Mouse (Mus musculus): Measurements from ENCODE around the gene Nrp2.

DNA sequence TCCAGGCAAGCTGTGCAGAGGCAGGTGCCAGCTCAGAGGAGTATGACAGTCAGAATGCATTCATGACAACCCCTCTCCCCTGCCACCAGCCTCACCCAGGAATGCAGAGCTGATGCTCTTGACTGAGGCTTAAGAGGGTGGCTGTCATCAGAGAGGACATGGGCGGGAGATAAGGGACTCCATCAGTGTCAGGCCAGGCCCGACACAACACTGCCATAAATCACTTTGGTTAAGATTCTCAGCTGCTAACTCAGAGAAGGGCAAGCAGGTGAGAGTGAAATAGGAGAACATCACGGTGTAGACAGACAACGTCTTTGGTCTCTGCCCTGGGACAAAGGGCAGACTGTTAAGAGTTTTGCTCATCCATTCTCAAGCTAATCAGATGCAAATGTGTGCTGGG is 125.1 kb downstream of the Nrp2 start:
- no peak for TF ChIP-seq POLR2A (IDR thresholded peaks at IDR 0.05; ENCODE audit: insufficient read depth, low read length)
- TF ChIP-seq CTCF (IDR thresholded peaks at IDR 0.05; ENCODE audit: low read depth, low read length): no peak
- TF ChIP-seq EP300 (IDR thresholded peaks at IDR 0.05; ENCODE audit: insufficient read depth, low read depth, low read length): no peak
